Mouse (Mus musculus) kidney, adult 2 months (tissue): ENCODE data around the gene Dscam. TPM values are rescaled to one million over a fixed set of nuclear protein-coding genes. Genes with fewer than 3 reads are reported as not detected.

Source experiments
- DNase-seq: peaks from one replicate; pipeline ENCODE4 v3.0.0; 2021
- H3K27ac ChIP-seq: fragments of 200-500 bp; 2 replicates; pipeline ENCODE4 v1.5.1; 2012; ENCODE audit warnings: low read depth, low read length, control low read depth, inconsistent platforms; ENCODE audit not compliant: insufficient read depth
- H3K27me3 ChIP-seq: fragments of 200-500 bp; replicated peaks from 2 replicates; pipeline ENCODE4 v1.6.1; 2012; ENCODE audit warnings: mild to moderate bottlenecking, moderate library complexity, low read length, inconsistent platforms; ENCODE audit not compliant: control insufficient read depth, insufficient read depth
- H3K36me3 ChIP-seq: fragments of 200-500 bp; 2 replicates; pipeline ENCODE4 v1.6.1; 2012; ENCODE audit warnings: mild to moderate bottlenecking, moderate library complexity, low read length, inconsistent platforms; ENCODE audit not compliant: control insufficient read depth, insufficient read depth
- H3K4me1 ChIP-seq: fragments of 200-500 bp; 2 replicates; pipeline ENCODE4 v1.6.1; 2011; ENCODE audit warnings: low read length; ENCODE audit not compliant: control insufficient read depth, insufficient read depth
- H3K4me3 ChIP-seq: fragments of 200-500 bp; 2 replicates; pipeline ENCODE4 v1.5.1; 2011; ENCODE audit warnings: mild to moderate bottlenecking, low read depth, low read length, control low read depth; ENCODE audit not compliant: insufficient read depth
- CTCF ChIP-seq: fragments of 200-500 bp; conservative IDR thresholded peaks from 2 replicates; pipeline ENCODE4 v1.5.1; 2011; ENCODE audit warnings: low read depth, mild to moderate bottlenecking, control low read depth, low read length, moderate library complexity, mixed read lengths; ENCODE audit not compliant: insufficient read depth, insufficient read length
- POLR2A ChIP-seq: fragments of 200-500 bp; IDR thresholded peaks from one replicate; pipeline ENCODE4 v1.6.1; 2011; ENCODE audit warnings: low read depth, low read length, control low read depth
- WGBS: fragments of 180-500 bp; shearing (Covaris S2); methylation state at CpG from one replicate; pipeline ENCODE4 v1.1.7; 2018; 5-methylcytosine and 5-hydroxymethylcytosine counted together
- polyA plus RNA-seq: library from polyadenylated mRNA; depleted of rRNA; stranded (reverse); fragments of >200 nt; gene quantifications from 2 replicates; pipeline ENCODE4 v1.2.3, GENCODE M21; 2012

Dscam gene
- polyA plus RNA-seq, 1 experiment = 0.06 TPM

GRCm38 (mm10) chr16:96724123-96724522 lies 446.4 kb downstream of the Dscam start:
- H3K27me3 ChIP-seq = no peaks in the 10 kb centered on the region
- 83% methylated on average over 3 of the region's 3 CpGs for WGBS
- no peak overlapping the region for H3K4me3 ChIP-seq
- H3K4me1 ChIP-seq = no peaks in the 10 kb centered on the region
- TF ChIP-seq CTCF (no peak), POLR2A (no peak)
- H3K27ac ChIP-seq = no peak overlapping the region
- H3K36me3 ChIP-seq = no peaks in the 10 kb centered on the region
- no peak for DNase-seq

- TF ChIP-seq POLR2A (no peak), CTCF (no peak)
- Histone ChIP-seq H3K36me3 (no peaks in the 10 kb centered on the region), H3K27ac (no peak overlapping the region), H3K4me1 (no peaks in the 10 kb centered on the region), H3K27me3 (no peaks in the 10 kb centered on the region), H3K4me3 (no peak overlapping the region)
- 94% methylated on average over 2 of the region's 2 CpGs for WGBS
- no peak for DNase-seq
These were observed 447.4 kb downstream of the Dscam start for GRCm38 (mm10) chr16:96723066-96723669.

GRCm38 (mm10) chr16:96722135-96722534 lies 448.4 kb downstream of the Dscam start:
- H3K36me3 ChIP-seq = no peaks in the 10 kb centered on the region
- H3K4me1 ChIP-seq = no peaks in the 10 kb centered on the region
- no peak for DNase-seq
- TF ChIP-seq POLR2A (no peak), CTCF (no peak)
- WGBS = 67% methylated on average over 3 of the region's 3 CpGs
- no peak overlapping the region for H3K4me3 ChIP-seq
- H3K27ac ChIP-seq = no peak overlapping the region
- no peaks in the 10 kb centered on the region for H3K27me3 ChIP-seq

GRCm38 (mm10) chr16:96721241-96721640 lies 449.3 kb downstream of the Dscam start:
- 66% methylated on average over 9 of the region's 9 CpGs for WGBS
- no peak overlapping the region for H3K4me3 ChIP-seq
- no peaks in the 10 kb centered on the region for H3K27me3 ChIP-seq
- no peak for TF ChIP-seq POLR2A
- TF ChIP-seq CTCF = no peak
- H3K4me1 ChIP-seq = no peaks in the 10 kb centered on the region
- no peak overlapping the region for H3K27ac ChIP-seq
- no peaks in the 10 kb centered on the region for H3K36me3 ChIP-seq
- DNase-seq = no peak

- H3K27ac ChIP-seq = no peak overlapping the region
- H3K27me3 ChIP-seq = no peaks in the 10 kb centered on the region
- 48% methylated on average over 5 of the region's 5 CpGs for whole genome bisulfite sequencing
- no peak for DNase-seq
- TF ChIP-seq CTCF (no peak), POLR2A (no peak)
- H3K4me3 ChIP-seq = no peak overlapping the region
- H3K36me3 ChIP-seq = no peaks in the 10 kb centered on the region
- H3K4me1 ChIP-seq = no peaks in the 10 kb centered on the region
These were observed 449.9 kb downstream of the Dscam start for GRCm38 (mm10) chr16:96720666-96721065.

- Histone ChIP-seq H3K4me3 (no peak overlapping the region), H3K27me3 (no peaks in the 10 kb centered on the region), H3K36me3 (no peaks in the 10 kb centered on the region), H3K27ac (no peak overlapping the region), H3K4me1 (no peaks in the 10 kb centered on the region)
- TF ChIP-seq POLR2A = no peak
- peak; percentile 39 for TF ChIP-seq CTCF
- DNase-seq = no peak
- WGBS = 5% methylated on average over 2 of the region's 2 CpGs
These were observed 452.3 kb downstream of the Dscam start for GRCm38 (mm10) chr16:96718221-96718620.

- H3K36me3 ChIP-seq = no peaks in the 10 kb centered on the region
- no peak overlapping the region for H3K4me3 ChIP-seq
- no peak overlapping the region for H3K27ac ChIP-seq
- WGBS = 97% methylated on average over 2 of the region's 2 CpGs
- DNase-seq = no peak
- TF ChIP-seq POLR2A (no peak), CTCF (no peak)
- no peaks in the 10 kb centered on the region for H3K4me1 ChIP-seq
- no peaks in the 10 kb centered on the region for H3K27me3 ChIP-seq
These were observed 453.9 kb downstream of the Dscam start for GRCm38 (mm10) chr16:96716633-96717032.
